10 mouse cellular contexts compared by ENCODE assay signal in genomic region chr2:134910882-134911281, GRCm38 (mm10).
DNase-seq lines count a peak whose midpoint lies in the region; ATAC-seq and TF ChIP-seq lines count a peak whose summit lies in the region.
"Had no signal": no experiment of that assay in that cellular context is flagged by ENCODE, and none has a peak within 500 bp of the region (broad histone marks: within the 10 kb centered on the region; RNA-seq: fewer than 3 reads in every experiment).

No protein-coding gene starts in this region.

- no peak for TF ChIP-seq CTCF in forebrain, postnatal 0 days (IDR thresholded peaks at IDR 0.05; ENCODE audit: low read depth)

- H3K9ac ChIP-seq in forebrain, postnatal 0 days = no peak overlapping the region
- H3K9ac ChIP-seq: limb, embryonic 12.5 days had no signal

- no peak overlapping the region for H3K4me3 ChIP-seq in forebrain, postnatal 0 days (ENCODE audit: low read depth, low read length)
- H3K4me3 ChIP-seq: limb, embryonic 12.5 days had no signal

- DNase-seq in right cerebral cortex, adult 2 months (ENCODE audit: low spot score in 2 of 2) = peak; percentile 59
- no peak for DNase-seq in right cerebral cortex, postnatal 4 days
- DNase-seq in forebrain, postnatal 0 days = peak; percentile 66
- peak; percentile 81 for DNase-seq in mesoderm, embryonic 11.5 days (ENCODE audit: low read depth, low spot score)
- DNase-seq in spleen, postnatal 14 days (ENCODE audit: low spot score in 2 of 2) = no peak
- DNase-seq in gastrocnemius, adult 8-10 months (ENCODE audit: low spot score in 2 of 2) = no peak
- no peak for DNase-seq in kidney, postnatal 25 days
- DNase-seq in lung, adult 18-20 months = no peak

- peak; percentile 87 for ATAC-seq in forebrain, postnatal 0 days

- WGBS in forebrain, postnatal 0 days = 15% methylated on average over 1 of the region's 1 CpGs

- no peak overlapping the region for H3K4me2 ChIP-seq in forebrain, postnatal 0 days (ENCODE audit: low read depth)
- H3K4me2 ChIP-seq: limb, embryonic 12.5 days had no signal

- H3K4me1 ChIP-seq in forebrain, postnatal 0 days (ENCODE audit: insufficient read depth) = no peaks in the 10 kb centered on the region

- H3K36me3 ChIP-seq in forebrain, postnatal 0 days (ENCODE audit: insufficient read depth) = no peaks in the 10 kb centered on the region
- H3K36me3 ChIP-seq: G1E; limb, embryonic 12.5 days had no signal

- no peaks in the 10 kb centered on the region for H3K9me3 ChIP-seq in forebrain, postnatal 0 days (ENCODE audit: low read length)
- H3K9me3 ChIP-seq: limb, embryonic 12.5 days had no signal

- no peak overlapping the region for H3K27ac ChIP-seq in forebrain, postnatal 0 days (ENCODE audit: low read depth, low read length)
- H3K27ac ChIP-seq: limb, embryonic 12.5 days had no signal

- H3K27me3 ChIP-seq in forebrain, postnatal 0 days (ENCODE audit: insufficient read depth, low read length) = no peaks in the 10 kb centered on the region
- H3K27me3 ChIP-seq: limb, embryonic 12.5 days had no signal

Comparison
In these comparisons a context has a peak if more than half of its experiments do, and no peak if none do; other contexts are left out.
1. DNase-seq: peak in right cerebral cortex, adult 2 months (2 of 2), forebrain, postnatal 0 days (single experiment) and mesoderm, embryonic 11.5 days (single experiment); none in right cerebral cortex, postnatal 4 days (single experiment), spleen, postnatal 14 days (0 of 2), gastrocnemius, adult 8-10 months (0 of 2), kidney, postnatal 25 days (0 of 2) and lung, adult 18-20 months (0 of 2).